Mouse (Mus musculus): Measurements from ENCODE around the gene Pih1d2.

- TF ChIP-seq POLR2A (IDR thresholded peaks at IDR 0.05; ENCODE audit: borderline replicate concordance, low read depth, low read length) (no peak), CTCF (IDR thresholded peaks at IDR 0.05; ENCODE audit: low read depth, low read length) (no peak)
These were observed 20.1 kb upstream of the Pih1d2 start for GRCm38 (mm10) chr9:50596973-50597372.
